Mouse (Mus musculus) erythroblast, embryonic 14.5 days (primary cell): ENCODE results near the gene Gm49601.

Source experiments
- GATA1 ChIP-seq: IDR thresholded peaks from 2 replicates; pipeline ENCODE4 v1.6.1; 2012; ENCODE audit warnings: low read length, inconsistent platforms, mixed read lengths
- TAL1 ChIP-seq: IDR thresholded peaks from 3 replicates; pipeline ENCODE4 v1.6.1; 2012; ENCODE audit warnings: low read length, inconsistent platforms, mixed read lengths

DNA sequence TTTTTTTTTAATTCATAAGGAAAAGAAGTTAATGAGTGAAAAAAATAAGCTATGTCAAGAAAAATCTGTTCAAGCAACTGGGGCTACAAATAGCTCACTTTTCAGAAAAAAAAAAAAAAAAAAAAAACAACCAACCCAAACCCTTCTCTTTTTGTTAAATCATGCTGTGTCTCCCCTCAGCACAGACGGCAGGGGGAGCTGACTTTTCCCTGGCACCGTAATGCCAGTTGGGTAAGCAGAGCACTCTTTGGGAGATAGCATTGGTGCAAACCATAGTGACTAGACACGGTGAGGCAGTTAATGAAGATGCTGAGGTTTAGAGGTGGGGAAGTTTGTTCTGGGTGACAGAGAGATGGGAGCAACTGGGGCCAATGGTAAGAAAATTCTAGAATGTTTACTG, 5.8 kb upstream of the Gm49601 start:
- TF ChIP-seq TAL1 = no peak
- no peak for TF ChIP-seq GATA1
